Mouse (Mus musculus): Measurements from ENCODE around the gene Krtap10-4. TPM values are rescaled to one million over a fixed set of nuclear protein-coding genes. Genes with fewer than 3 reads are reported as not detected.

Krtap10-4 gene
- not detected in 2 replicates for polyA plus RNA-seq (2012; rRNA removed; ENCODE audit: low replicate concordance)

GRCm38 (mm10) chr10:77826951-77827350 lies at the start of gene Krtap10-4:
Krtap10-4 (minus strand) TSS chr10:77827095.

DNA sequence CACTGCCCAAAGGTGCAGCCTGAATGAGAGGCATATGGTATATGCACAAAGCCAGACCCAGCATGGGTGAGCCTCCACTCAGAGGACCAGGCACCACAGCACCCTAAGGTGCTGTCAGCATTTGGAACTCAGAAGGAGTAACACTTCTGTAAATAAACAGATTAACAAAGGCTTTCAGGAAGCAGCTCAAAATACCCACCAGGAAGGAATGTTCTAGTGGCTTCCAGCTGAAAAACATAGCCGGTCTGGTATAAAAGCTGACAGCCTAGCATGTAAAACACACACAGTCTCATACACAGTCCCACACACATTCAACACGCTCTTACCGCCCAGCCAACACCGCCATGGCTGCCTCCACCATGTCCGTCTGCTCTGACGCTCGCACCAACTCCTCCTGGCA lies 34.8 kb upstream of the Krtap10-4 start, which contains the start of gene Gm3285:
Gene Gm3285, plus strand, starts transcription at position 301 of the 400 bp plus-strand sequence.

GRCm38 (mm10) chr10:77852559-77852958 lies 25.7 kb upstream of the Krtap10-4 start, which contains the start of gene Gm10318:
Gm10318 (plus strand) TSS chr10:77852859.

GRCm38 (mm10) chr10:77846503-77846902 lies 19.6 kb upstream of the Krtap10-4 start, which contains the start of gene Gm36176:
Gm36176 (plus strand) TSS chr10:77846803.

DNA sequence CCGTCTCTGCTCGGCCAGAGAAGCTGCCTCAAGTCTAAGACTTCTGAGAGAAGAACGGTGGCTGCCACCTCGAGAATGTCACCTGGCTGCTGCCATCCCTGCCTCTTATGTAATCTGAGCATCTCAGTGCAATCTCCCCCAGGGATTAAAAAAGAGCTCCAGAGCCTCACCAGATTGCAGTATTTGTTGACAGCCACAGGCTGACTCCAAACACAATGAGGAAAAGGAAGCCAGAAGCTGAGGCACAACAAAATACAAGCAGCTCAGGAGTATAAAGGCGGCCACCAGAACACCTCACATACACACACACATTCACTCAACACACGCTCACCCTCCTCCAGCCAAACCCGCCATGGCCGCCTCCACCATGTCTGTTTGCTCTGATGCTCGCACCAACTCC lies 8.8 kb upstream of the Krtap10-4 start, which contains the start of gene Krtap10-10:
Gene Krtap10-10, plus strand, starts transcription at position 301 of the 400 bp plus-strand sequence.

GRCm38 (mm10) chr10:77814382-77814781 lies 12.5 kb downstream of the Krtap10-4 start, which contains the start of gene Gm2696:
Gm2696 (plus strand) TSS chr10:77814682.

GRCm38 (mm10) chr10:77811743-77812142 lies 15.2 kb downstream of the Krtap10-4 start, which contains the start of gene Gm9507:
Gm9507 (minus strand) TSS chr10:77811843.

GRCm38 (mm10) chr10:77798921-77799508 lies 27.9 kb downstream of the Krtap10-4 start, which contains the start of gene Gm19668:
Gm19668 (minus strand) TSS chr10:77799133.

GRCm38 (mm10) chr10:77794976-77795375 lies 31.9 kb downstream of the Krtap10-4 start, which contains the start of gene Gm9639:
Gm9639 (minus strand) TSS chr10:77795076.

DNA sequence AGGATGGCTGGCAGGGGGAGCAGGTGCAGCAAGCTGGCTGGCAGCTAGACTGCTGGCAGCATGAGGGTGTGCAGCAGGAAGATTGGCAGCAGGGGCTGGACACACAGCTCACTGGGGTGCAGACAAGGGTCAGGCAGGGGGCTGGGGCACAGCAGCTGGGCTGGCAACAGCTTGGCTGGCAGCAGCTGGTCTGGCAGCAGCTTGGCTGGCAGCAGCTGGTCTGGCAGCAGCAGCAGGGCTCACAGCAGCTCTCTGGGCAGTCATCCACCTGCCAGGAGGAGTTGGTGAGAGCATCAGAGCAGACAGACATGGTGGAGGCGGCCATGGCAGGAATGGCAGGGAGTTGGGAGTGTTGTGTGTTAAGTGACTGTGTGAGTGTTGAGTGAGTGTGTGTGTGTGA lies 39.0 kb downstream of the Krtap10-4 start, which contains the start of gene Gm7137:
Gene Gm7137, minus strand, starts transcription at position 325 of the 400 bp plus-strand sequence.

DNA sequence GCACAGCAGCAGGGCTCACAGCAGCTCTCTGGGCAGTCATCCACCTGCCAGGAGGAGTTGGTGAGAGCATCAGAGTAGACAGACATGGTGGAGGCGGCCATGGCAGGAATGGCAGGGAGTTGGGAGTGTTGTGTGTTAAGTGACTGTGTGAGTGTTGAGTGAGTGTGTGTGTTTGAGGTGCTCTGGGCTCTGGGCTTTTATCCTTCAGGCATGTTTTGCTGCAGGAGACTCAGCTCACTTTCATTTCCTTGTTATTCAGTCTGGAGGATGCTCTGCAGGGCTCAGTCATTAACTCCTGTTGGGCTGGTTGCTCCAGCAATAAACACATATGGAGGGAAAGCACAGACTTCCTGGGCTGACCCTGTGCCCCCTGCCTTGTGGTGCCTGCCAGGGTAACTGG lies 44.5 kb downstream of the Krtap10-4 start, which contains the start of gene Gm3250:
Gene Gm3250, minus strand, starts transcription at position 101 of the 400 bp plus-strand sequence.

DNA sequence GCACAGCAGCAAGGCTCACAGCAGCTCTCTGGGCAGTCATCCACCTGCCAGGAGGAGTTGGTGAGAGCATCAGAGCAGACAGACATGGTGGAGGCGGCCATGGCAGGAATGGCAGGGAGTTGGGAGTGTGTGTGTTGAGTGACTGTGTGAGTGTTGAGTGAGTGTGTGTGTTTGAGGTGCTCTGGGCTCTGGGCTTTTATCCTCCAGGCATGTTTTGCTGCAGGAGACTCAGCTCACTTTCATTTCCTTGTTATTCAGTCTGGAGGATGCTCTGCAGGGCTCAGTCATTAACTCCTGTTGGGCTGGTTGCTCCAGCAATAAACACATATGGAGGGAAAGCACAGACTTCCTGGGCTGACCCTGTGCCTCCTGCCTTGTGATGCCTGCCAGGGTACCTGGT lies 50.1 kb downstream of the Krtap10-4 start, which contains the start of gene Gm7138:
Gene Gm7138, minus strand, starts transcription at position 101 of the 400 bp plus-strand sequence.

Other genes starting within 250 kb of the Krtap10-4 start
- gene Pttg1ip, start 245.4 kb downstream of the Krtap10-4 start, polyA plus RNA-seq (2012; rRNA removed; ENCODE audit: low replicate concordance): 234 and 258 TPM in 2 replicates
- gene Sumo3, start 221.0 kb downstream of the Krtap10-4 start, polyA plus RNA-seq (2012; rRNA removed; ENCODE audit: low replicate concordance): 253 and 352 TPM in 2 replicates
- gene Gm49325, start 220.9 kb downstream of the Krtap10-4 start, polyA plus RNA-seq (2012; rRNA removed; ENCODE audit: low replicate concordance): 0.84 TPM in 1 of 2 replicates, not detected in the other
- gene Ube2g2, start 204.8 kb downstream of the Krtap10-4 start, polyA plus RNA-seq (2012; rRNA removed; ENCODE audit: low replicate concordance): 60.5 and 66.2 TPM in 2 replicates
- gene Tspear, start 140.5 kb downstream of the Krtap10-4 start, polyA plus RNA-seq (2012; rRNA removed; ENCODE audit: low replicate concordance): 1.1 TPM in 1 of 2 replicates, not detected in the other
- gene Gm19402, start 136.3 kb downstream of the Krtap10-4 start, polyA plus RNA-seq (2012; rRNA removed; ENCODE audit: low replicate concordance): not detected in 2 replicates
- gene Gm9508, start 129.9 kb downstream of the Krtap10-4 start, polyA plus RNA-seq (2012; rRNA removed; ENCODE audit: low replicate concordance): not detected in 2 replicates
- gene Gm10272, start 120.5 kb downstream of the Krtap10-4 start, polyA plus RNA-seq (2012; rRNA removed; ENCODE audit: low replicate concordance): not detected in 2 replicates
- not detected in 2 replicates for gene Gm10024, start 115.6 kb downstream of the Krtap10-4 start, polyA plus RNA-seq (2012; rRNA removed; ENCODE audit: low replicate concordance)
- not detected in 2 replicates for gene Gm10142, start 111.3 kb downstream of the Krtap10-4 start, polyA plus RNA-seq (2012; rRNA removed; ENCODE audit: low replicate concordance)
- not detected in 2 replicates for gene Krtap12-1, start 106.5 kb downstream of the Krtap10-4 start, polyA plus RNA-seq (2012; rRNA removed; ENCODE audit: low replicate concordance)
- not detected in 2 replicates for gene Gm10100, start 100.6 kb downstream of the Krtap10-4 start, polyA plus RNA-seq (2012; rRNA removed; ENCODE audit: low replicate concordance)
- gene Gm18596, start 84.5 kb downstream of the Krtap10-4 start, polyA plus RNA-seq (2012; rRNA removed; ENCODE audit: low replicate concordance): not detected in 2 replicates
- gene Gm9736, start 75.7 kb downstream of the Krtap10-4 start, polyA plus RNA-seq (2012; rRNA removed; ENCODE audit: low replicate concordance): not detected in 2 replicates
- gene Gm3233, start 67.4 kb downstream of the Krtap10-4 start, polyA plus RNA-seq (2012; rRNA removed; ENCODE audit: low replicate concordance): not detected in 2 replicates
- not detected in 2 replicates for gene Gm3238, start 55.8 kb downstream of the Krtap10-4 start, polyA plus RNA-seq (2012; rRNA removed; ENCODE audit: low replicate concordance)
- gene Gm7138, start 50.2 kb downstream of the Krtap10-4 start, polyA plus RNA-seq (2012; rRNA removed; ENCODE audit: low replicate concordance): not detected in 2 replicates
- gene Gm3250, start 44.6 kb downstream of the Krtap10-4 start, polyA plus RNA-seq (2012; rRNA removed; ENCODE audit: low replicate concordance): not detected in 2 replicates
- gene Gm7137, start 38.9 kb downstream of the Krtap10-4 start, polyA plus RNA-seq (2012; rRNA removed; ENCODE audit: low replicate concordance): not detected in 2 replicates
- gene Gm9639, start 32.0 kb downstream of the Krtap10-4 start, polyA plus RNA-seq (2012; rRNA removed; ENCODE audit: low replicate concordance): not detected in 2 replicates
- gene Gm19668, start 28.0 kb downstream of the Krtap10-4 start, polyA plus RNA-seq (2012; rRNA removed; ENCODE audit: low replicate concordance): not detected in 2 replicates
- gene Gm9507, start 15.3 kb downstream of the Krtap10-4 start, polyA plus RNA-seq (2012; rRNA removed; ENCODE audit: low replicate concordance): not detected in 2 replicates
- gene Gm2696, start 12.4 kb downstream of the Krtap10-4 start, polyA plus RNA-seq (2012; rRNA removed; ENCODE audit: low replicate concordance): not detected in 2 replicates
- not detected in 2 replicates for gene Krtap10-10, start 8.9 kb upstream of the Krtap10-4 start, polyA plus RNA-seq (2012; rRNA removed; ENCODE audit: low replicate concordance)
- not detected in 2 replicates for gene Gm36176, start 19.7 kb upstream of the Krtap10-4 start, polyA plus RNA-seq (2012; rRNA removed; ENCODE audit: low replicate concordance)
- not detected in 2 replicates for gene Gm10318, start 25.8 kb upstream of the Krtap10-4 start, polyA plus RNA-seq (2012; rRNA removed; ENCODE audit: low replicate concordance)
- gene Gm3285, start 34.9 kb upstream of the Krtap10-4 start, polyA plus RNA-seq (2012; rRNA removed; ENCODE audit: low replicate concordance): not detected in 2 replicates
- 7.8 and 12.9 TPM in 2 replicates for gene Lrrc3, start 75.4 kb upstream of the Krtap10-4 start, polyA plus RNA-seq (2012; rRNA removed; ENCODE audit: low replicate concordance)
- 0.69 and 2.5 TPM in 2 replicates for gene Trpm2, start 143.5 kb upstream of the Krtap10-4 start, polyA plus RNA-seq (2012; rRNA removed; ENCODE audit: low replicate concordance)
- gene 1810043G02Rik, start 151.4 kb upstream of the Krtap10-4 start, polyA plus RNA-seq (2012; rRNA removed; ENCODE audit: low replicate concordance): 57.2 and 59.7 TPM in 2 replicates
- 159 and 201 TPM in 2 replicates for gene Pfkl, start 183.0 kb upstream of the Krtap10-4 start, polyA plus RNA-seq (2012; rRNA removed; ENCODE audit: low replicate concordance)
- gene Dnmt3l, start 214.9 kb upstream of the Krtap10-4 start, polyA plus RNA-seq (2012; rRNA removed; ENCODE audit: low replicate concordance): 6.6 and 13.6 TPM in 2 replicates
- 0.19 TPM in 1 of 2 replicates, not detected in the other for gene Aire, start 216.5 kb upstream of the Krtap10-4 start, polyA plus RNA-seq (2012; rRNA removed; ENCODE audit: low replicate concordance)
- gene Icosl, start 242.2 kb upstream of the Krtap10-4 start, polyA plus RNA-seq (2012; rRNA removed; ENCODE audit: low replicate concordance): 14.4 and 31.1 TPM in 2 replicates